Mouse (Mus musculus) CD8-positive naive resting alpha-beta T cell, adult 57 days (primary cell): ENCODE results near the gene Prickle1. TPM values are rescaled to one million over a fixed set of nuclear protein-coding genes. Genes with fewer than 3 reads are reported as not detected.

Experiments
- total RNA-seq: library from RNA; stranded (reverse); gene quantifications from one replicate; pipeline ENCODE4 v1.2.4, GENCODE M21; 2023

Gene Prickle1
- 4.7 TPM for total RNA-seq

GRCm38 (mm10) chr15:93595746-93596145, at the start of gene Prickle1:
Gene Prickle1 (minus strand): TSS chr15:93595891.

Other genes with a start within 250 kb of the Prickle1 start
- gene Zcrb1, start 197.6 kb downstream of the Prickle1 start, total RNA-seq, result 69.9 TPM
- 45.3 TPM for gene Pphln1, start 197.5 kb downstream of the Prickle1 start, total RNA-seq